In genomic region chr5:105778189-105778588, GRCm38 (mm10) we compare ENCODE assay signal across 18 mouse cellular contexts.
A peak's percentile ranks its signal among the peaks of the same experiment; 100 is the strongest.
DNase-seq lines count a peak whose midpoint lies in the region; ATAC-seq and TF ChIP-seq lines count a peak whose summit lies in the region.
"Had no signal": no experiment of that assay in that cellular context is flagged by ENCODE, and none has a peak within 500 bp of the region (broad histone marks: within the 10 kb centered on the region; RNA-seq: fewer than 3 reads in every experiment).

No protein-coding gene starts in this region.

- H3K4me2 ChIP-seq in kidney, postnatal 0 days (ENCODE audit: low read length) = no peak overlapping the region
- H3K4me2 ChIP-seq in liver, embryonic 12.5 days = no peak overlapping the region
- H3K4me2 ChIP-seq in liver, embryonic 15.5 days = peak overlapping the region; percentile 42; the same call in 1 of the 2 replicates
- H3K4me2 ChIP-seq: embryonic facial prominence, embryonic 12.5 days; forebrain, embryonic 12.5 days; heart, embryonic 12.5 days; hindbrain, embryonic 14.5 days had no signal

- no peak overlapping the region for H3K4me3 ChIP-seq in kidney, postnatal 0 days (replicated peaks; ENCODE audit: low read depth, low read length)
- no peak overlapping the region for H3K4me3 ChIP-seq in liver, embryonic 12.5 days
- H3K4me3 ChIP-seq in liver, embryonic 15.5 days (replicated peaks) = no peak overlapping the region
- H3K4me3 ChIP-seq: embryonic facial prominence, embryonic 12.5 days; forebrain, embryonic 12.5 days; gastrocnemius, adult 2 months; heart, embryonic 12.5 days; hindbrain, embryonic 10.5 days had no signal

- TF ChIP-seq CTCF in kidney, postnatal 0 days (IDR thresholded peaks at IDR 0.05; ENCODE audit: low read depth) = no peak

- H3K27ac ChIP-seq in kidney, postnatal 0 days = peak overlapping the region; percentile 48; the same call in 1 of the 2 replicates
- H3K27ac ChIP-seq in liver, embryonic 12.5 days = peak overlapping the region; percentile 53
- H3K27ac ChIP-seq in liver, embryonic 15.5 days (replicated peaks) = peak overlapping the region; percentile 76
- H3K27ac ChIP-seq: embryonic facial prominence, embryonic 12.5 days; forebrain, embryonic 12.5 days; hindbrain, embryonic 10.5 days; hindbrain, embryonic 14.5 days had no signal

- no peak overlapping the region for H3K9ac ChIP-seq in kidney, postnatal 0 days (ENCODE audit: low read depth, low read length)
- H3K9ac ChIP-seq in liver, embryonic 12.5 days = no peak overlapping the region
- H3K9ac ChIP-seq in liver, embryonic 15.5 days = no peak overlapping the region
- H3K9ac ChIP-seq: embryonic facial prominence, embryonic 12.5 days; forebrain, embryonic 12.5 days; heart, embryonic 12.5 days; hindbrain, embryonic 14.5 days had no signal

- no peaks in the 10 kb centered on the region for H3K36me3 ChIP-seq in kidney, postnatal 0 days (ENCODE audit: insufficient read depth, low read length)
- H3K36me3 ChIP-seq in liver, embryonic 12.5 days = no peaks in the 10 kb centered on the region
- no peaks in the 10 kb centered on the region for H3K36me3 ChIP-seq in liver, embryonic 15.5 days (replicated peaks)
- H3K36me3 ChIP-seq: embryonic facial prominence, embryonic 12.5 days; forebrain, embryonic 12.5 days; heart, embryonic 12.5 days had no signal

- H3K9me3 ChIP-seq in kidney, postnatal 0 days (replicated peaks; ENCODE audit: low read length) = no peaks in the 10 kb centered on the region
- H3K9me3 ChIP-seq in liver, embryonic 12.5 days (replicated peaks) = no peaks in the 10 kb centered on the region
- no peaks in the 10 kb centered on the region for H3K9me3 ChIP-seq in liver, embryonic 15.5 days (replicated peaks)
- H3K9me3 ChIP-seq: embryonic facial prominence, embryonic 12.5 days; forebrain, embryonic 12.5 days; heart, embryonic 12.5 days; hindbrain, embryonic 10.5 days had no signal

- H3K4me1 ChIP-seq in kidney, postnatal 0 days (replicated peaks; ENCODE audit: insufficient read depth, low read length) = peaks cover 21% of the 10 kb centered on the region
- peaks cover 11% of the 10 kb centered on the region for H3K4me1 ChIP-seq in liver, embryonic 12.5 days
- H3K4me1 ChIP-seq in liver, embryonic 15.5 days (replicated peaks) = peaks cover 31% of the 10 kb centered on the region

- H3K27me3 ChIP-seq in kidney, postnatal 0 days (ENCODE audit: insufficient read depth, low read length) = no peaks in the 10 kb centered on the region
- H3K27me3 ChIP-seq in liver, embryonic 12.5 days (replicated peaks) = no peaks in the 10 kb centered on the region
- H3K27me3 ChIP-seq in liver, embryonic 15.5 days = no peaks in the 10 kb centered on the region
- H3K27me3 ChIP-seq: embryonic facial prominence, embryonic 12.5 days; forebrain, embryonic 12.5 days had no signal

- DNase-seq in kidney, postnatal 0 days (ENCODE audit: low spot score) = no peak
- no peak for DNase-seq in kidney, adult 11 months
- DNase-seq in yolk sac, embryonic 10.5 days (ENCODE audit: low spot score) = peak; percentile 37
- no peak for DNase-seq in layer of hippocampus, adult 9-11 months
- DNase-seq in layer of hippocampus, adult 18-20 months (ENCODE audit: low spot score in 2 of 2) = no peak
- DNase-seq: adrenal gland, adult 2 months; adrenal gland, postnatal 25 days; cerebellum, adult 2 months; cerebellum, postnatal 25 days; gastrocnemius, adult 2 months; gastrocnemius, postnatal 25 days had no signal

- 61% methylated on average over 8 of the region's 8 CpGs for WGBS in kidney, postnatal 0 days
- WGBS in liver, embryonic 12.5 days (ENCODE audit: insufficient replicate concordance) = 75% methylated on average over 8 of the region's 8 CpGs
- 72% methylated on average over 8 of the region's 8 CpGs for WGBS in liver, embryonic 15.5 days (ENCODE audit: insufficient replicate concordance)

- ATAC-seq in kidney, postnatal 0 days (replicated peaks; ENCODE audit: low FRiP score, low read depth) = no peak
- no peak; the same call in 1 of the 2 replicates for ATAC-seq in liver, embryonic 12.5 days
- ATAC-seq in liver, embryonic 15.5 days (ENCODE audit: insufficient read depth) = no peak
